Mouse (Mus musculus) midbrain, embryonic 10.5 days (tissue): ENCODE results near the gene Adgrg3. TPM values are rescaled to one million over a fixed set of nuclear protein-coding genes. Genes with fewer than 3 reads are reported as not detected.

Experiments
- DNase-seq: peaks from one replicate; pipeline ENCODE4 v3.0.0-alpha.2; 2017; ENCODE audit warnings: low spot score
- H3K27ac ChIP-seq: fragments of 300-500 bp; sonication (generic); replicated peaks from 2 replicates; pipeline ENCODE4 v1.5.1; 2016; ENCODE audit warnings: mild to moderate bottlenecking
- H3K27me3 ChIP-seq: fragments of 300-500 bp; sonication (generic); 2 replicates; pipeline ENCODE4 v1.6.1; 2016; ENCODE audit warnings: low read depth, mild to moderate bottlenecking; ENCODE audit not compliant: poor library complexity, severe bottlenecking
- H3K36me3 ChIP-seq: fragments of 300-500 bp; sonication (generic); 2 replicates; pipeline ENCODE4 v1.6.1; 2016; ENCODE audit warnings: mild to moderate bottlenecking, moderate library complexity
- H3K4me1 ChIP-seq: fragments of 300-500 bp; sonication (generic); 2 replicates; pipeline ENCODE4 v1.6.1; 2016
- H3K4me3 ChIP-seq: fragments of 300-500 bp; sonication (generic); 2 replicates; pipeline ENCODE4 v1.5.1; 2016; ENCODE audit warnings: mild to moderate bottlenecking, moderate library complexity
- H3K9me3 ChIP-seq: fragments of 300-500 bp; sonication (generic); replicated peaks from 2 replicates; pipeline ENCODE4 v1.6.1; 2016; ENCODE audit warnings: mild to moderate bottlenecking
- WGBS: fragments of 180-500 bp; shearing (Covaris S2); methylation state at CpG from one replicate; pipeline ENCODE4 v1.1.7; 2016; 5-methylcytosine and 5-hydroxymethylcytosine counted together
- polyA plus RNA-seq: library from polyadenylated mRNA; unstranded; fragments of >200 nt; fragmentation: Nextera tagmentation; extraction: Ambion mirVana; gene quantifications from 2 replicates; pipeline ENCODE4 v1.2.1, GENCODE M21; 2016

Adgrg3 gene
- polyA plus RNA-seq, 1 experiment from 2014 or later, result 3.9 TPM

GRCm38 (mm10) chr8:94995336-94995893 lies 22.1 kb upstream of the Adgrg3 start:
- Histone ChIP-seq H3K4me1 (peaks cover 100% of the 10 kb centered on the region), H3K4me3 (peak overlapping the region; percentile 79), H3K27ac (peak overlapping the region; percentile 98), H3K9me3 (no peaks in the 10 kb centered on the region), H3K27me3 (no peaks in the 10 kb centered on the region), H3K36me3 (peaks cover 22% of the 10 kb centered on the region)
- DNase-seq, result no peak
- 52% methylated on average over 5 of the region's 5 CpGs for WGBS

DNA sequence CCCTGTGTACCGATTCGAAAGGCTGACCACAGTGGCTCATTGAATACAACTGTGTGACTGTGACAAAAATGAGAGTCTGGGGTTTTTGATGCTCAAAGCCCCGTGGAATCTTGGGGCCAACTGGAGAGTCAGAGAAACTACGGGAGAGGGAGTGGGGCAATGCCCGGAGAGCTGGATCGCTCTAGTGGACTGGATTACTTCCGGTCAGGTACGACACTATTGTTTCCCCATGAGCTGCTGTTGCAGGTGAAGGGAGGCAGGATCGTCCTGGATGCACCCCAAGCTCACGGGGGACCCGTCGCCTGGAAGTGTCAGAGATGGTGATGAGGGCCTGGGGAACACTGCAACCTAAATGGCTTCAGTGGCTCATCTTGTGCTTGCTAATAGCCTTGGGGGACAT lies 21.5 kb upstream of the Adgrg3 start:
- H3K9me3 ChIP-seq, result no peaks in the 10 kb centered on the region
- H3K4me1 ChIP-seq, result peaks cover 100% of the 10 kb centered on the region
- H3K27me3 ChIP-seq, result no peaks in the 10 kb centered on the region
- H3K27ac ChIP-seq, result peak overlapping the region; percentile 98
- peak overlapping the region; percentile 79 for H3K4me3 ChIP-seq
- WGBS, result 55% methylated on average over 12 of the region's 12 CpGs
- peaks cover 22% of the 10 kb centered on the region for H3K36me3 ChIP-seq
- DNase-seq, result no peak

GRCm38 (mm10) chr8:94996899-94997856 lies 20.3 kb upstream of the Adgrg3 start:
- H3K36me3 ChIP-seq, result peaks cover 31% of the 10 kb centered on the region
- WGBS, result 55% methylated on average over 6 of the region's 6 CpGs
- H3K4me3 ChIP-seq, result peak overlapping the region; percentile 79
- DNase-seq, result no peak
- no peaks in the 10 kb centered on the region for H3K9me3 ChIP-seq
- H3K27me3 ChIP-seq, result no peaks in the 10 kb centered on the region
- peak overlapping the region; percentile 98 for H3K27ac ChIP-seq
- H3K4me1 ChIP-seq, result peaks cover 100% of the 10 kb centered on the region

- Histone ChIP-seq H3K9me3 (no peaks in the 10 kb centered on the region), H3K4me3 (peak overlapping the region; percentile 79), H3K27me3 (no peaks in the 10 kb centered on the region), H3K4me1 (peaks cover 95% of the 10 kb centered on the region), H3K36me3 (peaks cover 36% of the 10 kb centered on the region), H3K27ac (peak overlapping the region; percentile 98)
- DNase-seq, result no peak
- whole genome bisulfite sequencing, result 83% methylated on average over 6 of the region's 6 CpGs
These were observed 19.6 kb upstream of the Adgrg3 start for GRCm38 (mm10) chr8:94997857-94998243.

DNA sequence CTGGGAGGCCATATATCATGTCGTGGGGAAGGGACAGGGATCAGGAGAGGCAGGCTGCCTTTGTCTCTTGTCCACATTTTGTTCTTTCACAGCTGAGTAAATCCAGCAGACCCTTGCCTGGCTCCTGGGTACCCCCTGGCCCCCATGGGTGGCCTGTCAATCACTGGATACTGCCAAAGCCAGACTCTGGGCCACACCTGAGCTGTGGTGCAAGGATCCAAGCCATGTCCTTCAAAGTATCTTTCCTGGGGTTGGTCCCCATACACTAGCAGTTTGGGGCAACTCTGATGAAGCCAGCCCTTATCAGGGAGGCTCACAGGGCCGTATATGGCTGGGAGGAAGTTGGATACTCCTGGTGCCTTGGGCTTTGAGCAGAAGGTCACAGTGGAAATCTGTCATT lies 19.1 kb upstream of the Adgrg3 start:
- H3K27ac ChIP-seq, result peak overlapping the region; percentile 98
- peaks cover 89% of the 10 kb centered on the region for H3K4me1 ChIP-seq
- DNase-seq, result no peak
- no peaks in the 10 kb centered on the region for H3K27me3 ChIP-seq
- no peaks in the 10 kb centered on the region for H3K9me3 ChIP-seq
- H3K4me3 ChIP-seq, result peak overlapping the region; percentile 79
- peaks cover 42% of the 10 kb centered on the region for H3K36me3 ChIP-seq
- 49% methylated on average over 2 of the region's 2 CpGs for WGBS

GRCm38 (mm10) chr8:94999004-94999403 lies 18.5 kb upstream of the Adgrg3 start:
- Histone ChIP-seq H3K36me3 (peaks cover 48% of the 10 kb centered on the region), H3K4me1 (peaks cover 83% of the 10 kb centered on the region), H3K27ac (peak overlapping the region; percentile 98), H3K4me3 (peak overlapping the region; percentile 79), H3K9me3 (no peaks in the 10 kb centered on the region), H3K27me3 (no peaks in the 10 kb centered on the region)
- no peak for DNase-seq
- WGBS, result 65% methylated on average over 6 of the region's 6 CpGs

GRCm38 (mm10) chr8:94999956-95000355 lies 17.5 kb upstream of the Adgrg3 start:
- peaks cover 74% of the 10 kb centered on the region for H3K4me1 ChIP-seq
- peaks cover 57% of the 10 kb centered on the region for H3K36me3 ChIP-seq
- 59% methylated on average over 6 of the region's 6 CpGs for WGBS
- H3K9me3 ChIP-seq, result no peaks in the 10 kb centered on the region
- DNase-seq, result no peak
- no peaks in the 10 kb centered on the region for H3K27me3 ChIP-seq
- H3K27ac ChIP-seq, result peak overlapping the region; percentile 98
- peak overlapping the region; percentile 79 for H3K4me3 ChIP-seq

GRCm38 (mm10) chr8:95000684-95001083 lies 16.8 kb upstream of the Adgrg3 start:
- Histone ChIP-seq H3K27me3 (no peaks in the 10 kb centered on the region), H3K36me3 (peaks cover 64% of the 10 kb centered on the region), H3K4me3 (peak overlapping the region; percentile 79), H3K27ac (peak overlapping the region; percentile 98), H3K9me3 (no peaks in the 10 kb centered on the region), H3K4me1 (peaks cover 66% of the 10 kb centered on the region)
- 16% methylated on average over 5 of the region's 5 CpGs for WGBS
- DNase-seq, result peak; percentile 88

- no peak for DNase-seq
- no peaks in the 10 kb centered on the region for H3K9me3 ChIP-seq
- peak overlapping the region; percentile 98 for H3K27ac ChIP-seq
- WGBS, result 77% methylated on average over 5 of the region's 5 CpGs
- H3K4me1 ChIP-seq, result peaks cover 62% of the 10 kb centered on the region
- H3K4me3 ChIP-seq, result peak overlapping the region; percentile 79; the same call in 1 of the 2 replicates
- H3K36me3 ChIP-seq, result peaks cover 69% of the 10 kb centered on the region
- no peaks in the 10 kb centered on the region for H3K27me3 ChIP-seq
These were observed 16.3 kb upstream of the Adgrg3 start for GRCm38 (mm10) chr8:95001165-95001564.

- H3K36me3 ChIP-seq, result peaks cover 74% of the 10 kb centered on the region
These were observed 15.8 kb upstream of the Adgrg3 start for GRCm38 (mm10) chr8:95001655-95002054.

DNA sequence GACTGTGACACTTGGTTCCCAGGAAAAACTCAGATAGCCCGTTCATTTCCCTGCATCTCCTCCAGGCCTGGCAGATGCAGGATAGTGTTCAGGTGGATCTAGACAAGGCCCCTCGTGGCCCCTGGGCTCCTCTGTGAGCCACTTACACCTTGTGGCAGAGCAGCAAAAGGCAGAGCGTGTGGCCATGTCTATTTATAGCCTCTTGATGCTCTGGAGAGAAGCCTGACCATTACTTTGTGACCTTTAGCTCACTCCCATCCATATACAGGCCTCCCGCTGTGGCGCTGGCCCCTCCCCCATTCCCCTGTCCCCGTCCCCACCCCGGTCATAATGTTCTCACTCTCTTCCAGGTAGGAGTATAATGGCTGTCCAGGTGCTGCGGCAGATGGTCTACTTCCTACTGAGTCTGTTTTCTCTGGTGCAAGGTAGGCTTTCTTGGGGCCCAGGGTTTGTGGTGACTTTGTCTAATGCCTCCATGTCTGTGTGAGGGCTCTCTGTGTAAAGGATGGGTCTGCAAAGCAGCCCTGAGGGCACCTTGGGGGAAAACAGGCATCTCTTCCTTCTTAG lies 15.3 kb upstream of the Adgrg3 start:
- WGBS, result 65% methylated on average over 8 of the region's 8 CpGs
- no peaks in the 10 kb centered on the region for H3K9me3 ChIP-seq
- H3K27ac ChIP-seq, result peak overlapping the region; percentile 98; the same call in 1 of the 2 replicates
- peaks cover 76% of the 10 kb centered on the region for H3K36me3 ChIP-seq
- H3K4me3 ChIP-seq, result no peak overlapping the region
- DNase-seq, result no peak
- H3K4me1 ChIP-seq, result peaks cover 52% of the 10 kb centered on the region
- no peaks in the 10 kb centered on the region for H3K27me3 ChIP-seq

More at GRCm38 (mm10) chr8:95001655-95002054, 15.8 kb upstream of the Adgrg3 start:
- peaks cover 57% of the 10 kb centered on the region for H3K4me1 ChIP-seq
- H3K9me3 ChIP-seq, result no peaks in the 10 kb centered on the region
- 7% methylated on average over 7 of the region's 7 CpGs for WGBS
- H3K4me3 ChIP-seq, result peak overlapping the region; percentile 79; the same call in 1 of the 2 replicates
- peak overlapping the region; percentile 98 for H3K27ac ChIP-seq
- H3K27me3 ChIP-seq, result no peaks in the 10 kb centered on the region
- DNase-seq, result peak; percentile 83

GRCm38 (mm10) chr8:95012442-95012919 lies 5.0 kb upstream of the Adgrg3 start:
- no peak overlapping the region for H3K4me3 ChIP-seq
- H3K27me3 ChIP-seq, result no peaks in the 10 kb centered on the region
- peaks cover 91% of the 10 kb centered on the region for H3K36me3 ChIP-seq
- no peak for DNase-seq
- no peak overlapping the region for H3K27ac ChIP-seq
- H3K4me1 ChIP-seq, result peaks cover 8% of the 10 kb centered on the region; the same call in 1 of the 2 replicates
- 90% methylated on average over 15 of the region's 15 CpGs for WGBS
- H3K9me3 ChIP-seq, result no peaks in the 10 kb centered on the region
